8 mouse cellular contexts compared by ENCODE assay signal in the genomic region with DNA sequence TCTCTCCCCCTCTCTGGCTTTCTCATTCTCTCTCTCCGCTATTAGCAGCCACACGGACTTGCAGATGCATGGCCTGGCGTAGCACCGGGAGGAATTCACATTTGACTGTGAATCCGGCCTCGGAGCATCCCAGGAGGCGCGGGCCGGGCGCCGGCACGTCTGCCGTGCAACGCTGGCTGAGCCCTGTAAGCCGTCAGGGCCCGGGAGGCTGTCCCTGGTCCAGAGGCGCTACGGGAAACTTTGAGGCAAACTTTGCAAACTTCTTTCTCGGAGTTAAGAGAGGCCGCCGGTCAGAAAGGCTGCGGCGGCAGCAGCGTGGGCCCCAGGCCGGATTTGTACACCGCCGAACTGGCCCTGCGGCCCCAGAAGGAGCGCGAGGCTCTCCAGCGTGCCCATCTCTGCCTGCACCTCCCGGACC. TPM values are rescaled to one million over a fixed set of nuclear protein-coding genes. Genes with fewer than 3 reads are reported as not detected.
DNase-seq lines count a peak whose midpoint lies in the region; ATAC-seq and TF ChIP-seq lines count a peak whose summit lies in the region.

No protein-coding gene starts in this region.

- H3K4me3 ChIP-seq in forebrain, postnatal 0 days (ENCODE audit: low read depth, low read length): no peak overlapping the region
- peak overlapping the region; percentile 28 for H3K4me3 ChIP-seq in kidney, embryonic 15.5 days (replicated peaks)

- ATAC-seq in forebrain, postnatal 0 days: no peak
- no peak for ATAC-seq in kidney, embryonic 15.5 days (replicated peaks; ENCODE audit: low FRiP score)
- no peak for ATAC-seq in activated CD4-positive, CD25-positive, alpha-beta regulatory T cell, adult 4 months

- H3K36me3 ChIP-seq in forebrain, postnatal 0 days (ENCODE audit: insufficient read depth): no peaks in the 10 kb centered on the region
- no peaks in the 10 kb centered on the region for H3K36me3 ChIP-seq in kidney, embryonic 15.5 days

- H3K27ac ChIP-seq in forebrain, postnatal 0 days (ENCODE audit: low read depth, low read length): no peak overlapping the region
- H3K27ac ChIP-seq in kidney, embryonic 15.5 days: no peak overlapping the region

- H3K27me3 ChIP-seq in forebrain, postnatal 0 days (ENCODE audit: insufficient read depth, low read length): peaks cover 79% of the 10 kb centered on the region
- H3K27me3 ChIP-seq in kidney, embryonic 15.5 days: peaks cover 91% of the 10 kb centered on the region

- DNase-seq in right cerebral cortex, postnatal 25 days: peak; percentile 10
- no peak for DNase-seq in right cerebral cortex, postnatal 36 days (ENCODE audit: low spot score in 2 of 2)
- peak; percentile 37 for DNase-seq in forebrain, postnatal 0 days
- DNase-seq in lung, postnatal 36 days: peak; percentile 18
- no peak for DNase-seq in layer of hippocampus, adult 18-20 months (ENCODE audit: low spot score in 2 of 2)
- no peak for DNase-seq in layer of hippocampus, adult 9-10 months (ENCODE audit: low spot score)

- H3K9me3 ChIP-seq in forebrain, postnatal 0 days (ENCODE audit: low read length): no peaks in the 10 kb centered on the region
- no peaks in the 10 kb centered on the region for H3K9me3 ChIP-seq in kidney, embryonic 15.5 days (replicated peaks)

- 0 out of 2 replicates have a peak, but pooled peaks cover 2% of the 10 kb centered on the region for H3K4me1 ChIP-seq in forebrain, postnatal 0 days (ENCODE audit: insufficient read depth)
- peaks cover 67% of the 10 kb centered on the region for H3K4me1 ChIP-seq in kidney, embryonic 15.5 days

- TF ChIP-seq CTCF in forebrain, postnatal 0 days (IDR thresholded peaks at IDR 0.05; ENCODE audit: low read depth): no peak

- 1% methylated on average over 32 of the region's 32 CpGs for WGBS in forebrain, postnatal 0 days
- under 1% methylated on average over 32 of the region's 32 CpGs for WGBS in kidney, embryonic 15.5 days

- H3K4me2 ChIP-seq in forebrain, postnatal 0 days (ENCODE audit: low read depth): peak overlapping the region; percentile 17; the same call in 1 of the 2 replicates
- peak overlapping the region; percentile 51 for H3K4me2 ChIP-seq in kidney, embryonic 15.5 days

- no peak overlapping the region for H3K9ac ChIP-seq in forebrain, postnatal 0 days
- no peak overlapping the region for H3K9ac ChIP-seq in kidney, embryonic 15.5 days

RNA-seq across cellular contexts. Expression of a gene that starts 3.4 kb away (rescaled TPM):
- total RNA-seq in forebrain, postnatal 0 days (2014; rRNA removed): 0.85 and 2.6 TPM in 2 replicates
- 0.34 and 1.3 TPM in 2 replicates for polyA plus RNA-seq in forebrain, postnatal 0 days (2015; fragmentation: Nextera tagmentation; extraction: Ambion mirVana)
- polyA plus RNA-seq in kidney, embryonic 15.5 days (2015; fragmentation: Nextera tagmentation; extraction: Ambion mirVana): 15.6 TPM in 2 replicates
- not detected for polyA plus RNA-seq in activated CD4-positive, CD25-positive, alpha-beta regulatory T cell, adult 4 months (2017; shearing (Covaris generic))
- under 1 TPM; 0.36 to 0.42 TPM for total RNA-seq in layer of hippocampus, adult 18-20 months (2021)

Comparison
In these comparisons a context has a peak if more than half of its experiments do, and no peak if none do; other contexts are left out.
1. DNase-seq: peak in right cerebral cortex, postnatal 25 days (single experiment), forebrain, postnatal 0 days (single experiment) and lung, postnatal 36 days (single experiment); none in right cerebral cortex, postnatal 36 days (0 of 2), layer of hippocampus, adult 18-20 months (0 of 2) and layer of hippocampus, adult 9-10 months (single experiment).